Mouse (Mus musculus) heart, adult 2 months (tissue): ENCODE measurements around the gene Wrap53.

Experiments
- CTCF ChIP-seq: fragments of 200-600 bp; IDR thresholded peaks from 2 replicates; pipeline ENCODE4 v1.8.1; 2022; ENCODE audit warnings: antibody characterized with exemption, mild to moderate bottlenecking, moderate library complexity
- EP300 ChIP-seq: fragments of 200-500 bp; IDR thresholded peaks from 2 replicates; pipeline ENCODE4 v1.6.1; 2011; ENCODE audit warnings: low read depth, low read length, control low read depth; ENCODE audit not compliant: insufficient read depth
- POLR2A ChIP-seq: fragments of 200-500 bp; IDR thresholded peaks from 2 replicates; pipeline ENCODE4 v1.6.1; 2011; ENCODE audit warnings: mild to moderate bottlenecking, low read depth, low read length, control low read depth; ENCODE audit not compliant: insufficient read depth

DNA sequence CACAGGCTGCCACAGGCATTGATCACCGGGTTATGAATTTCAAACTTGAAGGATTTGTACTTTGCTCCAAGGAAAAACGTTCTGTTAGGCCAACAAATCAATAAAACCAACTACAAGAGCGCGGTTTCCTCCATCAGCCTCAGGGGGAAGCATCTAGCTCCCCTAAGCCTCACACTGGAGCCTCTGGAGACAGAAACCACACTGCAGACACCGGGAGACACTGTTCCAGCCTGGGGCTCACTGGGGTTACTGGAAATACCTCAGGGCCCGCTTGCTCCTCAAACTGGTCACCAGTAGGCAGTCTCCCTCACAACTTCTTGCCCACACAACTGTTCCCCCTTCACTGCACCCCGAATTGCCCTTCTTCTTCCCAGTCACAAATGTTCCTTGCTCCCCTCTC, 34.1 kb downstream of the Wrap53 start:
- TF ChIP-seq POLR2A (no peak), CTCF (no peak), EP300 (no peak)
